Mouse (Mus musculus) liver, embryonic 14 days (tissue): ENCODE results near the gene Adgrf3. TPM values are rescaled to one million over a fixed set of nuclear protein-coding genes. Genes with fewer than 3 reads are reported as not detected.

Source experiments
- polyA plus RNA-seq: library from polyadenylated mRNA; depleted of rRNA; stranded (reverse); fragments of >200 nt; gene quantifications from 2 replicates; pipeline ENCODE4 v1.2.3, GENCODE M21; 2012; rRNA removed

Adgrf3 gene
- polyA plus RNA-seq: not detected in 2 replicates

GRCm38 (mm10) chr5:30205493-30205892 lies at the start of gene Adgrf3:
TSS of gene Adgrf3 (minus strand) at chr5:30205722.

DNA sequence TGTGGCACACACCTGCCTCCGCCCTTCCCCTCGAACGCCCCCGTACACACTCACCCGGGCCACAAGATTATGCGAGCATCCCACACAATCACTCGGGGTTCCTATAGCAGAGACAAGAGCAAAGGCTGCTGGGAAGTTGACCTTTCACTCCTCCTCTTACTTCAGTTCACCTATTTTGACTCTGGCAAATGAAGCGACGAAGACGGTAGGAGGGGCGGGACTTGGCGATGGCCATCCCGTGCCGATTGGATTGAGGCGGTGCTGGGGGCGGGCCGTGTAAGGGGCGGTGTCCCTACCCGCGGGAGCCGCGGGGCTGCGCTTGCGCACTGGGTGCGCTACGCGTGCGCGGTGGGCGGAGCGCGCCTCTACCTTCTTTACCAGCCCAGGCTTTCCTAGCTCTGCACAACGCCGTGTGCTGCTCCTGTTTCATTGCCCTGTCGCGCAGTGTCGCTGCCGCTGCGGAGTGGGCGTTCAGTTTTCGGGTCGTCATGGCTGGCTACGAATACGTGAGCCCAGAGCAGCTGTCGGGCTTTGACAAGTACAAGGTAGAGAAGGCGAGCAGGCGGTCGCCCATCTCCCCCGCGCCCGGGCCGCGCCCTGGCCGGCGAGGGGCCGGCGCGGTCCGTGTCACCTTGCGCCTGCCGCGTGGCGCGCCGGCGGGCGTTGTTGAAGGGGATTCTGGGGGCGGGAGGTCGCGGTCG lies 26.9 kb upstream of the Adgrf3 start, which contains the start of gene Selenoi:
Gene Selenoi, plus strand, starts transcription at position 311 of the 701 bp plus-strand sequence.

DNA sequence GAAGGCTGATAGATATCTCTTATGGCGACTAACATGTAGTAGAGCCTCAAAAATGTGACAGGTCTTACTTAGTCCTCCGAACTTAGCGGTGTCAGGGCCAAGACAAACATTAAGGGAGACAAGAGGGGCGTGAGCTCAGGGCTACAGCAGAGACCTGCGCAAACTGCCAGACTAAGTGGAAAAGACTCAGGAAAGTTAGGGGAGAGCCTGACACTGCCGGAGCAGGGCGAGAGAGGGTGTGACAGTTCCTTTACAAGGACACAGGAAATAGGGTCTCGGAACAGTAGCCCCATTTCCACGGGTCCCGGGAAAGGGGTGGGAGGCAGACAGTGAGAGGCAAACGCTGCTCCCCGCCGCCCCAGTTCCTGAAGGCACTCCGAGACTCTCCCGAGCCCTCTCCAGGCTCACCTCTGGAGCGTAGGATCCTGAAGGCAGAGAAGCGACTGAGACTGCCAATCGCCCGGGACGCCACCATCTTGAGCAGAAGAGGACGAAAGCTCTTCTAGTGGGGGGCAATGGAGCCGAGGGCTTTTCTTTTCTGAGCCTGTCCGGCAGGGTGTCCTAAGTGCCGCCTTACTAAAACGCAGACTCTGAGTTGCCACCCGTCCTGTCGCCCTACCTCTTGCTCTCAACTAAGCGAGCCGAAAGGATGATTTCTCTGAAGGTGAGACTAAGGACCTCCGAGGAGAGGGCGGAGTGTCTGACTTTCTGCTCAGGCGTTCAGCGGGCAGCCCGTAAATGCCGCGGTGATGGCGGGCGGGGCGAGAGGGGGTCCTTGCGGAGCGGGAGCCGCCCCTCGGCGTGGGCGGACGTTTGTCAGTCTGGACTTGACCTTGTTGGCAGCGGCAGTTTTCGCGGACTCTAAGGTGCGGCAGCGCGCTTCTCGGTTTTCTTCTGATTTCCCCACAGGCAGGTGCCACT lies 50.8 kb downstream of the Adgrf3 start, which contains the start of the genes Hadha and Hadhb:
Gene Hadha, minus strand, starts transcription at position 689 of the 921 bp plus-strand sequence.
Gene Hadhb, plus strand, starts transcription at position 775 of the 921 bp plus-strand sequence.

Other genes starting within 250 kb of the Adgrf3 start
- 0.09 and 0.14 TPM in 2 replicates for gene Il6, start 192.6 kb downstream of the Adgrf3 start, polyA plus RNA-seq
- gene Tyms, start 132.1 kb downstream of the Adgrf3 start, polyA plus RNA-seq: 130 and 136 TPM in 2 replicates
- gene Garem2, start 100.6 kb downstream of the Adgrf3 start, polyA plus RNA-seq: 0.03 and 0.05 TPM in 2 replicates
- not detected in 2 replicates for gene 3110082J24Rik, start 99.6 kb downstream of the Adgrf3 start, polyA plus RNA-seq
- 40.4 and 46.5 TPM in 2 replicates for gene Hadha, start 50.6 kb downstream of the Adgrf3 start, polyA plus RNA-seq
- 61.0 and 72.0 TPM in 2 replicates for gene Hadhb, start 50.5 kb downstream of the Adgrf3 start, polyA plus RNA-seq
- 10.4 and 14.8 TPM in 2 replicates for gene Selenoi, start 26.9 kb upstream of the Adgrf3 start, polyA plus RNA-seq
- 0.67 and 0.70 TPM in 2 replicates for gene Drc1, start 75.7 kb upstream of the Adgrf3 start, polyA plus RNA-seq